Mouse (Mus musculus): ENCODE results near the gene Nrxn2. TPM values are rescaled to one million over a fixed set of nuclear protein-coding genes. Genes with fewer than 3 reads are reported as not detected.
A peak's percentile ranks its signal among the peaks of the same experiment; 100 is the strongest.

Gene Nrxn2
- polyA plus RNA-seq, 1 experiment from 2014 or later: 0.50 TPM

GRCm38 (mm10) chr19:6497150-6497801, 78.7 kb downstream of the Nrxn2 start:
- H3K9ac ChIP-seq (ENCODE audit: low read depth, low read length): no peak overlapping the region
- WGBS (ENCODE audit: insufficient replicate concordance): 0% methylated on average over 25 of the region's 39 CpGs
- H3K36me3 ChIP-seq (ENCODE audit: control insufficient read depth, insufficient read depth): no peaks in the 10 kb centered on the region
- H3K4me2 ChIP-seq (ENCODE audit: low read depth, low read length): 0 out of 2 replicates have a peak overlapping the region, but pooled peaks have one; percentile 17
- H3K4me3 ChIP-seq (ENCODE audit: low read depth, low read length): no peak overlapping the region
- H3K4me1 ChIP-seq (ENCODE audit: control insufficient read depth, low read depth, low read length): no peaks in the 10 kb centered on the region
- H3K9me3 ChIP-seq (replicated peaks; ENCODE audit: control insufficient read depth, low read length): no peaks in the 10 kb centered on the region
- no peak overlapping the region for H3K27ac ChIP-seq (ENCODE audit: low read length)
- H3K27me3 ChIP-seq (ENCODE audit: control insufficient read depth, insufficient read depth, low read depth, low read length): peaks cover 94% of the 10 kb centered on the region
- ATAC-seq (ENCODE audit: low read depth): no peak

GRCm38 (mm10) chr19:6497803-6498202, 79.3 kb downstream of the Nrxn2 start:
- Histone ChIP-seq H3K9me3 (replicated peaks; ENCODE audit: control insufficient read depth, low read length) (no peaks in the 10 kb centered on the region), H3K4me1 (ENCODE audit: control insufficient read depth, low read depth, low read length) (no peaks in the 10 kb centered on the region; the same call in 1 of the 2 replicates), H3K27ac (ENCODE audit: low read length) (no peak overlapping the region), H3K36me3 (ENCODE audit: control insufficient read depth, insufficient read depth) (no peaks in the 10 kb centered on the region), H3K27me3 (ENCODE audit: control insufficient read depth, insufficient read depth, low read depth, low read length) (peaks cover 96% of the 10 kb centered on the region), H3K9ac (ENCODE audit: low read depth, low read length) (no peak overlapping the region), H3K4me3 (ENCODE audit: low read depth, low read length) (0 out of 2 replicates have a peak overlapping the region, but pooled peaks have one; percentile 11), H3K4me2 (ENCODE audit: low read depth, low read length) (0 out of 2 replicates have a peak overlapping the region, but pooled peaks have one; percentile 17)
- ATAC-seq (ENCODE audit: low read depth): no peak
- under 1% methylated on average over 35 of the region's 39 CpGs for WGBS (ENCODE audit: insufficient replicate concordance)

- ATAC-seq (ENCODE audit: low read depth): no peak
- no peaks in the 10 kb centered on the region for H3K36me3 ChIP-seq (ENCODE audit: control insufficient read depth, insufficient read depth)
- H3K27ac ChIP-seq (ENCODE audit: low read length): no peak overlapping the region
- no peak overlapping the region for H3K4me2 ChIP-seq (ENCODE audit: low read depth, low read length)
- H3K27me3 ChIP-seq (ENCODE audit: control insufficient read depth, insufficient read depth, low read depth, low read length): peaks cover 95% of the 10 kb centered on the region
- H3K4me1 ChIP-seq (ENCODE audit: control insufficient read depth, low read depth, low read length): no peaks in the 10 kb centered on the region; the same call in 1 of the 2 replicates
- H3K9ac ChIP-seq (ENCODE audit: low read depth, low read length): no peak overlapping the region
- WGBS (ENCODE audit: insufficient replicate concordance): 6% methylated on average over 24 of the region's 38 CpGs
- no peaks in the 10 kb centered on the region for H3K9me3 ChIP-seq (replicated peaks; ENCODE audit: control insufficient read depth, low read length)
- no peak overlapping the region for H3K4me3 ChIP-seq (ENCODE audit: low read depth, low read length)
These were observed 80.0 kb downstream of the Nrxn2 start for GRCm38 (mm10) chr19:6498350-6499131.

- Histone ChIP-seq H3K27me3 (ENCODE audit: control insufficient read depth, insufficient read depth, low read depth, low read length) (peaks cover 88% of the 10 kb centered on the region), H3K9me3 (replicated peaks; ENCODE audit: control insufficient read depth, low read length) (no peaks in the 10 kb centered on the region)
- 29% methylated on average over 6 of the region's 6 CpGs for WGBS (ENCODE audit: insufficient replicate concordance)
These were observed 81.5 kb downstream of the Nrxn2 start for GRCm38 (mm10) chr19:6499860-6500635.

GRCm38 (mm10) chr19:6500636-6501025, 82.1 kb downstream of the Nrxn2 start:
- 35% methylated on average over 2 of the region's 2 CpGs for WGBS (ENCODE audit: insufficient replicate concordance)
- H3K4me2 ChIP-seq (ENCODE audit: low read depth, low read length): no peak overlapping the region
- H3K4me3 ChIP-seq (ENCODE audit: low read depth, low read length): no peak overlapping the region
- H3K9ac ChIP-seq (ENCODE audit: low read depth, low read length): no peak overlapping the region
- no peaks in the 10 kb centered on the region for H3K9me3 ChIP-seq (replicated peaks; ENCODE audit: control insufficient read depth, low read length)
- ATAC-seq (ENCODE audit: low read depth): no peak
- no peak overlapping the region for H3K27ac ChIP-seq (ENCODE audit: low read length)
- no peaks in the 10 kb centered on the region for H3K36me3 ChIP-seq (ENCODE audit: control insufficient read depth, insufficient read depth)
- H3K27me3 ChIP-seq (ENCODE audit: control insufficient read depth, insufficient read depth, low read depth, low read length): peaks cover 85% of the 10 kb centered on the region
- no peaks in the 10 kb centered on the region; the same call in 1 of the 2 replicates for H3K4me1 ChIP-seq (ENCODE audit: control insufficient read depth, low read depth, low read length)

More at GRCm38 (mm10) chr19:6499860-6500635, 81.5 kb downstream of the Nrxn2 start:
- no peak overlapping the region for H3K9ac ChIP-seq (ENCODE audit: low read depth, low read length)
- no peaks in the 10 kb centered on the region; the same call in 1 of the 2 replicates for H3K4me1 ChIP-seq (ENCODE audit: control insufficient read depth, low read depth, low read length)
- no peak overlapping the region for H3K27ac ChIP-seq (ENCODE audit: low read length)
- H3K36me3 ChIP-seq (ENCODE audit: control insufficient read depth, insufficient read depth): no peaks in the 10 kb centered on the region
- no peak overlapping the region for H3K4me3 ChIP-seq (ENCODE audit: low read depth, low read length)
- ATAC-seq (ENCODE audit: low read depth): no peak
- no peak overlapping the region for H3K4me2 ChIP-seq (ENCODE audit: low read depth, low read length)

- H3K4me3 ChIP-seq (ENCODE audit: low read depth, low read length): peak overlapping the region; percentile 10
- H3K36me3 ChIP-seq (ENCODE audit: control insufficient read depth, insufficient read depth): no peaks in the 10 kb centered on the region
- H3K27ac ChIP-seq (ENCODE audit: low read length): no peak overlapping the region
- H3K27me3 ChIP-seq (ENCODE audit: control insufficient read depth, insufficient read depth, low read depth, low read length): peaks cover 81% of the 10 kb centered on the region
- peak overlapping the region; percentile 46 for H3K4me2 ChIP-seq (ENCODE audit: low read depth, low read length)
- no peaks in the 10 kb centered on the region for H3K9me3 ChIP-seq (replicated peaks; ENCODE audit: control insufficient read depth, low read length)
- no peaks in the 10 kb centered on the region; the same call in 1 of the 2 replicates for H3K4me1 ChIP-seq (ENCODE audit: control insufficient read depth, low read depth, low read length)
- 1% methylated on average over 25 of the region's 25 CpGs for WGBS (ENCODE audit: insufficient replicate concordance)
- no peak overlapping the region for H3K9ac ChIP-seq (ENCODE audit: low read depth, low read length)
- no peak for ATAC-seq (ENCODE audit: low read depth)
These were observed 83.6 kb downstream of the Nrxn2 start for GRCm38 (mm10) chr19:6502035-6502541.

GRCm38 (mm10) chr19:6502543-6503319, 84.2 kb downstream of the Nrxn2 start:
- 4% methylated on average over 20 of the region's 20 CpGs for WGBS (ENCODE audit: insufficient replicate concordance)
- Histone ChIP-seq H3K36me3 (ENCODE audit: control insufficient read depth, insufficient read depth) (no peaks in the 10 kb centered on the region), H3K4me1 (ENCODE audit: control insufficient read depth, low read depth, low read length) (no peaks in the 10 kb centered on the region; the same call in 1 of the 2 replicates), H3K27me3 (ENCODE audit: control insufficient read depth, insufficient read depth, low read depth, low read length) (peaks cover 80% of the 10 kb centered on the region), H3K4me3 (ENCODE audit: low read depth, low read length) (peak overlapping the region; percentile 10), H3K4me2 (ENCODE audit: low read depth, low read length) (peak overlapping the region; percentile 46), H3K9me3 (replicated peaks; ENCODE audit: control insufficient read depth, low read length) (no peaks in the 10 kb centered on the region), H3K27ac (ENCODE audit: low read length) (no peak overlapping the region), H3K9ac (ENCODE audit: low read depth, low read length) (no peak overlapping the region)
- no peak for ATAC-seq (ENCODE audit: low read depth)

Data from liver, embryonic 16.5 days (tissue).